Mouse (Mus musculus): ENCODE measurements at regions not wholly inside any gene's neighbourhood (a gene's known extent, or its start where the extent isn't known, plus 50 kb on each side); places are given as distances from the start of the nearest gene placed in this dataset.

DNA sequence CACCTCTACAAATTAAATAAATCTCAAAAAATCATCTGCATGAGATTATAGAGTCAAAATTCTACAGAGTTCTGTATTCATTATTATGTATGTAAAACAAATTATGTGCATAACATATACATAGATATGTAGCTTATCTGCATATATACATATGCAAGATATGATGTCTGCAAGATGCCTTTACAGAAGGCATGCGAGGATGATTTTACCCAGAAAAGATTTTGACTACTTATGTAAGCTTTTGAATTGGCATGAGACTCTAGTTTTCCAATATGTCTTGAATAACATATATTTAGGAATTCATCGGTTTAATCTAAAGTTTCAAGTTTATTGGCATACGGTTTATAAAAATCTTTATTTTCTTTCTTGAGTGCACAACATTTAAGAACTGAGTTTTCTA is 939.2 kb downstream of the Efnb2 start:
- ATAC-seq (ENCODE audit: low FRiP score, low TSS enrichment): no peak
- H3K27ac ChIP-seq (ENCODE audit: low read length): no peak overlapping the region
- 88% methylated on average over 3 of the region's 3 CpGs for WGBS
- H3K9me3 ChIP-seq (ENCODE audit: low read length): no peaks in the 10 kb centered on the region
- H3K4me3 ChIP-seq (ENCODE audit: low read length): no peak overlapping the region
- no peaks in the 10 kb centered on the region for H3K27me3 ChIP-seq (ENCODE audit: insufficient read depth, low read length)
- no peaks in the 10 kb centered on the region for H3K36me3 ChIP-seq (ENCODE audit: insufficient read depth, low read length)
- H3K4me1 ChIP-seq (ENCODE audit: insufficient read depth, low read length): no peaks in the 10 kb centered on the region
- H3K4me2 ChIP-seq (replicated peaks; ENCODE audit: low read depth, low read length): no peak overlapping the region
- no peak overlapping the region for H3K9ac ChIP-seq (replicated peaks; ENCODE audit: low read length)

DNA sequence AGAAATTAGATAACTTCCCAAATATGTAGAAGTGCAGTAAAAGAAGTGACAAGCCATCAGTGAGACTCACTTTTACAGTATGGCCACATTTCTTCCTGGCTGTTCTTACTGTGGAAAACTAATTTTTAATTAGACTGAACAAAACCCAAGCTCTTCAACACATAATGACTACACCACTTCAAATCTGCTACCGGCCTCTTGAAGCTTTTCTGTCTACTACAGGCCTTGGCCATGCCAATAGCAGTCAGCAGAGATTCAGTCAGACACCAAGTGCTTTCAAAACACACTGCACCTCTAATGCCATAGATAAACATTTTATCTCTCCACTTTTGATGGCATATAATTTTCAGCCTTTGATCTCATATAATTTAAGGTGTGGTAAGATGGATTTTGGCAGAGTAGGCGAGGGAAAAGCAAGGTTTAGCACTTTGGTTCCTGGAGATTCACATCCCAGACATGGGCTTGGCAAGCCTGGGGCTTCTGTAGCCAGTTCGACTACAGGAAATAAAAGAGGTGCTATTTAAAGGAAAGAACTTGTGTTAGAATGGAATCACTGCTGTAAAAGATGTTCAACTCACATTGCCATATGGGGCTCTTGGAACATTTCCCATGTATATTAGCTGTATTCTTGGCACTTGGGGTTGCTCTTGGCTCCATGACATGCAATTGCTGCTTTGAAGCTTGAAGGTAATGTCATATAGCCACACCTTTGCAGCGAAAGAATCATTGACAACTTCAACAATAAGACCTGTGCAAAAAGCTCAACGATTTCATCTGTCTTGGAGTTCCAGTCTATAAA is 941.9 kb downstream of the Efnb2 start:
- Histone ChIP-seq H3K27me3 (ENCODE audit: insufficient read depth, low read length) (no peaks in the 10 kb centered on the region), H3K27ac (ENCODE audit: low read length) (no peak overlapping the region), H3K4me2 (replicated peaks; ENCODE audit: low read depth, low read length) (no peak overlapping the region), H3K36me3 (ENCODE audit: insufficient read depth, low read length) (no peaks in the 10 kb centered on the region), H3K9ac (replicated peaks; ENCODE audit: low read length) (no peak overlapping the region), H3K9me3 (ENCODE audit: low read length) (no peaks in the 10 kb centered on the region), H3K4me1 (ENCODE audit: insufficient read depth, low read length) (no peaks in the 10 kb centered on the region), H3K4me3 (ENCODE audit: low read length) (no peak overlapping the region)
- WGBS: 86% methylated on average over 5 of the region's 5 CpGs
- no peak for ATAC-seq (ENCODE audit: low FRiP score, low TSS enrichment)

DNA sequence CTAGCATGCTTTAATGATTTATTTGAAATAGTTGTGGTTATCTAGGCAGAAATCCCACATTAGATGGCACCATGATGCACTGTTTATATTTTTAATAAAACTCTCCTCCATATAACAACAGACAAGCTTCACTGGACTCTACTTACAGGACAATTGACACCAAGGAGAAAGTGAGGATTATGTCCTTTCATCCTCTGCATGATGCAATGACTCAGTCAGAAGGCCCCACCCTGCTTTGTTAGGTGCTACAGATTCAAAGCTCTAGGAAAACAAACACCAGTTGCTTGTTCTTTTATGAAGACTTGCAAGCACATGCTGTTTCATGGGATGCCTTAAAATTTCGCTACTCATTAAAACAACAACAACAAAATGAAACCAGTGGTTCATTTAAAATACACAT is 950.3 kb downstream of the Efnb2 start:
- Histone ChIP-seq H3K9me3 (ENCODE audit: low read length) (no peaks in the 10 kb centered on the region), H3K9ac (replicated peaks; ENCODE audit: low read length) (no peak overlapping the region), H3K4me2 (replicated peaks; ENCODE audit: low read depth, low read length) (no peak overlapping the region), H3K4me3 (ENCODE audit: low read length) (no peak overlapping the region), H3K27me3 (ENCODE audit: insufficient read depth, low read length) (no peaks in the 10 kb centered on the region), H3K4me1 (ENCODE audit: insufficient read depth, low read length) (no peaks in the 10 kb centered on the region), H3K27ac (ENCODE audit: low read length) (no peak overlapping the region), H3K36me3 (ENCODE audit: insufficient read depth, low read length) (no peaks in the 10 kb centered on the region)
- WGBS: 62% methylated on average over 1 of the region's 1 CpGs
- no peak for ATAC-seq (ENCODE audit: low FRiP score, low TSS enrichment)

DNA sequence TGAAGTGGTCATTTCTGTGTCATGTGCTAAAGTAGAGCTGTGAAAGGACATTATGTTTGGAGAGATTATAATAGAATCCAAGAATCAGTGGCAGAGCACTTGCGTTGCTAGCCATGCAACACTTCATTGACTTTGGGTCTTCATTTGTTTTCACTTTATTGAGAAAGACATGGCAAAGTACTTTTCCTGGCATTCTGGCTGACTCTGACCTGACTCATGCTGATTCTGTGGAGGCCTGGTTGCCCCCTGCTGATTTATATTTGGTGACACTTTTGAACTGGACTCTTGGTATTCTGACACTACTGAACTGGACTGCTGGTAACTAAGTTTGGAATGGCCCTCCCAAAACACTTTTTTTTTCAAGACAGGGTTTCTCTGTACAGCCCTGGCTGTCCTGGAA is 951.6 kb downstream of the Efnb2 start:
- no peaks in the 10 kb centered on the region for H3K27me3 ChIP-seq (ENCODE audit: insufficient read depth, low read length)
- H3K27ac ChIP-seq (ENCODE audit: low read length): no peak overlapping the region
- no peaks in the 10 kb centered on the region for H3K4me1 ChIP-seq (ENCODE audit: insufficient read depth, low read length)
- ATAC-seq (ENCODE audit: low FRiP score, low TSS enrichment): no peak
- H3K4me3 ChIP-seq (ENCODE audit: low read length): no peak overlapping the region
- 90% methylated on average over 1 of the region's 1 CpGs for WGBS
- no peaks in the 10 kb centered on the region for H3K9me3 ChIP-seq (ENCODE audit: low read length)
- H3K4me2 ChIP-seq (replicated peaks; ENCODE audit: low read depth, low read length): no peak overlapping the region
- no peak overlapping the region for H3K9ac ChIP-seq (replicated peaks; ENCODE audit: low read length)
- H3K36me3 ChIP-seq (ENCODE audit: insufficient read depth, low read length): no peaks in the 10 kb centered on the region

DNA sequence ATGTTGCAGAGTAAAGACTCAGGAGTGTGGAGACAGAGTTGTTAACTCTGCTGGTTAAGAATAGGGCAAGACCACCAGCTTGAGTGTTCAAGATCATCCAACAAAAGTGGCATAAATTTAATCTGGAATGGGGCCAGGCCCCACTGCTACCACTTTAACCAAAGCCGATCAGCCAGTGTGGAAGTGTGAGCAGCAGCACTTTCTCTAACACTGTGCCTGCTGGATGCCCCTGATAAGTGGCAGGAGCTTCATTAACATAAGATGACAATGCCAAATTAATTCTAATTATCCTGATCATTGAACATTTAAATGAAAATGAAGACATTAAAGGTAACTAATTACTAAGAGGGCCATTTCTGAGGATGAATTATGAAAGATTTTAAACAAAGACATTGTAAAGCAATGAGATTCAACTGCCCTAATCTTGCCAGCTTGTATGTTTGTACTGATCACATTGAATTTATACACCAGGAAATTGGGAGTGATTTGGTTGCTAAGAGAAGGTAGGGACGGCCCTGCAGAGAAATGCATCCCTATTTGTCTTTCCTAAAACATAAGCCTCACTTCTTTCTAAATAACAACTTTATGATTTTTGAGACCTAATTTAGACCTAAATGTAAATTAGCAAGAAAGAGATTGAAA is 969.6 kb downstream of the Efnb2 start:
- Histone ChIP-seq H3K4me1 (ENCODE audit: insufficient read depth, low read length) (no peaks in the 10 kb centered on the region), H3K36me3 (ENCODE audit: insufficient read depth, low read length) (no peaks in the 10 kb centered on the region), H3K9me3 (ENCODE audit: low read length) (no peaks in the 10 kb centered on the region), H3K27ac (ENCODE audit: low read length) (no peak overlapping the region), H3K9ac (replicated peaks; ENCODE audit: low read length) (no peak overlapping the region), H3K4me3 (ENCODE audit: low read length) (no peak overlapping the region), H3K27me3 (ENCODE audit: insufficient read depth, low read length) (no peaks in the 10 kb centered on the region), H3K4me2 (replicated peaks; ENCODE audit: low read depth, low read length) (no peak overlapping the region)
- WGBS: 86% methylated on average over 2 of the region's 2 CpGs
- ATAC-seq (ENCODE audit: low FRiP score, low TSS enrichment): no peak

DNA sequence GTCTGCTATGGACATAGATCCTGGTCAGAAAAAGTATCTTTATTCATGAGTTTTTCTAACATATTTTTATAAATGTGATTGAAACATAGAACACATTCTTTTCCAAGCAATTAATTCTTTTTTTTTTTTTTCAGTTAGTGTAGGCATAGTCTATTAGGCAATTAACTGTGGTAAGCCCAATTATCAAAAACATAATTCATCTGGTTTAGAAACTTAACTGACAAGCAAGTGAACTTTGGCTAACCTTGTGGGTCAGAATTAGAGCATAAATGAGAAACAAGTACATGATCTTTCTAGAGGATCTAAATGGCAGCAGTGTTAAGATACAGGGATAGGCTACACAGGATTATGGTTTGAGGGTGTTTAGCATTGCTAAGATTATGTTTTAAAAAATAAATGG is 1007.2 kb downstream of the Efnb2 start:
- no peak overlapping the region for H3K4me2 ChIP-seq (replicated peaks; ENCODE audit: low read depth, low read length)
- no peak overlapping the region for H3K27ac ChIP-seq (ENCODE audit: low read length)
- 0 out of 2 replicates have a peak, but pooled peaks have one; percentile 46 for ATAC-seq (ENCODE audit: low FRiP score, low TSS enrichment)
- no peaks in the 10 kb centered on the region for H3K36me3 ChIP-seq (ENCODE audit: insufficient read depth, low read length)
- H3K9ac ChIP-seq (replicated peaks; ENCODE audit: low read length): no peak overlapping the region
- H3K4me1 ChIP-seq (ENCODE audit: insufficient read depth, low read length): no peaks in the 10 kb centered on the region
- no peaks in the 10 kb centered on the region for H3K9me3 ChIP-seq (ENCODE audit: low read length)
- no peaks in the 10 kb centered on the region for H3K27me3 ChIP-seq (ENCODE audit: insufficient read depth, low read length)
- H3K4me3 ChIP-seq (ENCODE audit: low read length): no peak overlapping the region
